Mouse (Mus musculus) CH12.LX (cell line): ENCODE data around the gene Pip5k1b. TPM values are rescaled to one million over a fixed set of nuclear protein-coding genes. Genes with fewer than 3 reads are reported as not detected.

ENCODE experiments used
- DNase-seq: peaks from one replicate; pipeline ENCODE4 v3.0.0-alpha.2; 2013; ENCODE audit errors: extremely low read depth
- H3K27ac ChIP-seq: 2 replicates; pipeline ENCODE4 v1.5.1; 2012; ENCODE audit warnings: low read depth, mild to moderate bottlenecking, control low read depth, moderate library complexity; ENCODE audit not compliant: insufficient read depth
- H3K27me3 ChIP-seq: replicated peaks from 2 replicates; pipeline ENCODE3; 2012; ENCODE audit warnings: inconsistent platforms
- H3K36me3 ChIP-seq, 2 experiments: replicated peaks in 1 of 2; 2 replicates each; pipeline versions ENCODE3 to v1.6.1; 2012; ENCODE audit warnings: inconsistent platforms in 1 of 2, low read length in 1 of 2, mild to moderate bottlenecking in 1 of 2, mixed read lengths in 1 of 2, moderate library complexity in 1 of 2; ENCODE audit not compliant: control insufficient read depth in 1 of 2, insufficient read depth in 1 of 2
- H3K4me1 ChIP-seq, 2 experiments: 2 replicates each; pipeline ENCODE4 v1.6.1; 2012; ENCODE audit warnings: inconsistent platforms in 1 of 2, moderate library complexity in 1 of 2; ENCODE audit not compliant: insufficient read depth in 2 of 2, control insufficient read depth in 1 of 2
- H3K4me2 ChIP-seq: 2 replicates; pipeline ENCODE4 v1.6.1; 2012; ENCODE audit warnings: low read depth, mild to moderate bottlenecking, control low read depth; ENCODE audit not compliant: poor library complexity, insufficient read depth, severe bottlenecking
- H3K4me3 ChIP-seq, 3 experiments: fragments of 150-350 bp in 1 of 3; sonication (generic) in 1 of 3; replicated peaks in 1 of 3; 2 replicates each; pipeline versions ENCODE3 to v1.5.1; 2011 to 2012; ENCODE audit warnings: low read depth in 2 of 3, low read length in 2 of 3, mild to moderate bottlenecking in 2 of 3, moderate library complexity in 2 of 3, control low read depth in 1 of 3, improper control_type of control experiment in 1 of 3, inconsistent platforms in 1 of 3, mixed read lengths in 1 of 3; ENCODE audit not compliant: poor library complexity in 1 of 3
- H3K79me2 ChIP-seq: replicated peaks from 2 replicates; pipeline ENCODE4 v1.6.1; 2012; ENCODE audit warnings: mild to moderate bottlenecking, moderate library complexity; ENCODE audit not compliant: control insufficient read depth, poor library complexity, insufficient read depth, severe bottlenecking; ENCODE audit errors: extremely low read depth
- H3K9ac ChIP-seq: 2 replicates; pipeline ENCODE4 v1.6.1; 2012; ENCODE audit warnings: low read depth, mild to moderate bottlenecking, control low read depth, moderate library complexity; ENCODE audit not compliant: insufficient read depth
- H3K9me3 ChIP-seq: replicated peaks from 2 replicates; pipeline ENCODE3; 2012; ENCODE audit warnings: low read length, inconsistent platforms, mixed read lengths
- CHD2 ChIP-seq: IDR thresholded peaks from 2 replicates; pipeline ENCODE4 v1.6.1; 2011; ENCODE audit warnings: low read length, improper control_type of control experiment
- CTCF ChIP-seq, 2 experiments: IDR thresholded peaks in 1 of 2; conservative IDR thresholded peaks in 1 of 2; 2 replicates each; pipeline ENCODE4 v1.5.1; 2011 to 2012; ENCODE audit warnings: low read depth in 2 of 2, low read length in 2 of 2, improper control_type of control experiment in 1 of 2, inconsistent platforms in 1 of 2, mild to moderate bottlenecking in 1 of 2, moderate library complexity in 1 of 2
- ETS1 ChIP-seq: conservative IDR thresholded peaks from 2 replicates; pipeline ENCODE4 v1.6.1; 2012; ENCODE audit warnings: low read depth, mild to moderate bottlenecking, inconsistent platforms, low read length, improper control_type of control experiment, moderate library complexity
- HCFC1 ChIP-seq: IDR thresholded peaks from 2 replicates; pipeline ENCODE4 v1.6.1; 2012; ENCODE audit warnings: low read depth, mild to moderate bottlenecking, inconsistent platforms, low read length, improper control_type of control experiment
- IRF4 ChIP-seq: IDR thresholded peaks from 2 replicates; pipeline ENCODE4 v1.6.1; 2014; ENCODE audit warnings: low read depth, mild to moderate bottlenecking, inconsistent platforms, low read length, improper control_type of control experiment
- JUN ChIP-seq: IDR thresholded peaks from 2 replicates; pipeline ENCODE4 v1.6.1; 2011; ENCODE audit warnings: low read depth, mild to moderate bottlenecking, low read length, improper control_type of control experiment, moderate library complexity; ENCODE audit not compliant: insufficient read depth
- JUND ChIP-seq: conservative IDR thresholded peaks from 2 replicates; pipeline ENCODE4 v1.6.1; 2011; ENCODE audit warnings: low read depth, low read length, improper control_type of control experiment
- MEF2A ChIP-seq: IDR thresholded peaks from 2 replicates; pipeline ENCODE4 v1.6.1; 2014; ENCODE audit warnings: low read depth, mild to moderate bottlenecking, inconsistent platforms, low read length, improper control_type of control experiment, borderline replicate concordance
- NRF1 ChIP-seq: IDR thresholded peaks from 2 replicates; pipeline ENCODE4 v1.6.1; 2014; ENCODE audit warnings: low read depth, mild to moderate bottlenecking, inconsistent platforms, low read length, improper control_type of control experiment, moderate library complexity
- PAX5 ChIP-seq: IDR thresholded peaks from 2 replicates; pipeline ENCODE4 v1.6.1; 2012; ENCODE audit warnings: low read length, inconsistent platforms, mixed read lengths
- SMC3 ChIP-seq: IDR thresholded peaks from 2 replicates; pipeline ENCODE4 v1.6.1; 2011; ENCODE audit warnings: low read depth, low read length, improper control_type of control experiment
- USF2 ChIP-seq: conservative IDR thresholded peaks from 2 replicates; pipeline ENCODE4 v1.6.1; 2011; ENCODE audit warnings: low read depth, low read length, improper control_type of control experiment
- ZKSCAN1 ChIP-seq: IDR thresholded peaks from 2 replicates; pipeline ENCODE4 v1.6.1; 2012; ENCODE audit warnings: low read depth, inconsistent platforms, low read length, improper control_type of control experiment, borderline replicate concordance
- dilution Hi-C: fragments of 300-500 bp; cut with MboI; formaldehyde crosslinking; loops from 2 replicates; pipeline ENCODE4 v1.14.3; 2020; ENCODE audit warnings: low sequenced_read_pairs; ENCODE audit not compliant: extremely low pct_unique_long_range_greater_than_20kb, extremely low pct_ligation_motif_present
- in situ Hi-C: fragments of 300-500 bp; cut with MboI; formaldehyde crosslinking; loops from 3 replicates; pipeline ENCODE4 v1.14.3; 2019; ENCODE audit warnings: low sequenced_read_pairs, low pct_ligation_motif_present, low pct_unique_long_range_greater_than_20kb, mixed read lengths
- polyA plus RNA-seq: library from polyadenylated mRNA; unstranded; fragments of >175 nt; gene quantifications from 2 replicates; pipeline ENCODE4 v1.2.1, GENCODE M21; 2012; ENCODE audit warnings: low read depth; ENCODE audit not compliant: insufficient read length
- total RNA-seq, 2 experiments: library from RNA; depleted of rRNA; stranded (reverse); fragments of 300-350 nt in 1 of 2; fragments of >200 nt in 1 of 2; gene quantifications; 2 replicates each; pipeline ENCODE4 v1.2.3; 2012 to 2014

Gene Pip5k1b
- total and polyA plus RNA-seq, 3 experiments: 1.7 to 2.9 (median 2.0) TPM

GRCm38 (mm10) chr19:24378470-24378869 is 177.2 kb downstream of the Pip5k1b start:
- H3K4me3 ChIP-seq: no peak overlapping the region
- dilution Hi-C loops (no loop called here), in situ Hi-C loops (no loop called here)
- peaks cover 0 to 5% of the 10 kb centered on the region in 2 experiments; a peak in 1 of 4 replicates for H3K4me1 ChIP-seq
- no peak overlapping the region for H3K4me2 ChIP-seq
- H3K36me3 ChIP-seq: no peaks in the 10 kb centered on the region
- H3K27me3 ChIP-seq: no peaks in the 10 kb centered on the region
- no peak overlapping the region for H3K27ac ChIP-seq
- peaks cover 3% of the 10 kb centered on the region for H3K9me3 ChIP-seq
- no peak overlapping the region for H3K9ac ChIP-seq
- DNase-seq: no peak
- no peaks in the 10 kb centered on the region for H3K79me2 ChIP-seq
- TF ChIP-seq ZKSCAN1: no peak
- no peak for TF ChIP-seq CTCF (conservative IDR thresholded peaks at IDR 0.05 in 1 of 2, IDR thresholded peaks at IDR 0.05 in 1 of 2; ENCODE audit: low read depth in 2 of 2, low read length in 2 of 2)
- TF ChIP-seq PAX5: no peak
- no peak for TF ChIP-seq ETS1
- TF ChIP-seq CHD2: no peak

- no peak overlapping the region for H3K4me2 ChIP-seq
- no peaks in the 10 kb centered on the region for H3K9me3 ChIP-seq
- dilution Hi-C loops (no loop called here), in situ Hi-C loops (no loop called here)
- H3K4me3 ChIP-seq: no peak overlapping the region
- peaks cover 7 to 34% of the 10 kb centered on the region in 2 experiments for H3K4me1 ChIP-seq
- TF ChIP-seq MEF2A: no peak
- no peak for TF ChIP-seq HCFC1
- TF ChIP-seq IRF4: no peak
- no peak for TF ChIP-seq USF2
- no peak for TF ChIP-seq JUN
- TF ChIP-seq NRF1: no peak
- no peak for TF ChIP-seq JUND
- TF ChIP-seq SMC3: no peak
- no peak overlapping the region for H3K27ac ChIP-seq
- no peak for DNase-seq
- no peaks in the 10 kb centered on the region for H3K27me3 ChIP-seq
- no peak overlapping the region for H3K9ac ChIP-seq
- no peaks in the 10 kb centered on the region for H3K36me3 ChIP-seq
- H3K79me2 ChIP-seq: no peaks in the 10 kb centered on the region
Measured at GRCm38 (mm10) chr19:24371763-24372640, 183.7 kb downstream of the Pip5k1b start.
